Mouse (Mus musculus) ZHBTc4 (cell line): ENCODE results near the gene Gdpd4.

Source experiments
- DNase-seq: peaks from one replicate; pipeline ENCODE4 v3.0.0-alpha.2; 2011; ENCODE audit warnings: low read depth, low spot score

Gene Gdpd4

GRCm38 (mm10) chr7:98085314-98085713, 165.6 kb downstream of the Gdpd4 start:
- no peak for DNase-seq

- DNase-seq, result no peak
Observed at GRCm38 (mm10) chr7:98086346-98086745, 166.6 kb downstream of the Gdpd4 start.

GRCm38 (mm10) chr7:98095852-98096251, 176.1 kb downstream of the Gdpd4 start:
- no peak for DNase-seq

- DNase-seq, result no peak
Observed at GRCm38 (mm10) chr7:98097557-98097956, 177.8 kb downstream of the Gdpd4 start.
